Mouse (Mus musculus) adrenal gland, adult 18-20 months (tissue): ENCODE results near the gene A3galt2. TPM values are rescaled to one million over a fixed set of nuclear protein-coding genes. Genes with fewer than 3 reads are reported as not detected.

Source experiments
- DNase-seq, 2 experiments: peaks; one replicate each; pipeline ENCODE4 v3.0.0; 2021 to 2022; ENCODE audit warnings: low spot score in 2 of 2
- long read RNA-seq, 2 experiments: library from polyadenylated mRNA; stranded (forward); transcript quantifications; one replicate each; pipeline ENCODE4 v2.0.0; 2021
- total RNA-seq, 2 experiments: library from RNA; stranded (reverse); gene quantifications; 1 replicate in 1 of 2; 2 replicates in 1 of 2; pipeline ENCODE4 v1.2.3; 2021

The A3galt2 gene
- under 1 TPM; 0.17 to 0.42 TPM for total RNA-seq
- long read RNA-seq, experiment 1: 0 reads
- long read RNA-seq, experiment 2: 0 reads

DNA sequence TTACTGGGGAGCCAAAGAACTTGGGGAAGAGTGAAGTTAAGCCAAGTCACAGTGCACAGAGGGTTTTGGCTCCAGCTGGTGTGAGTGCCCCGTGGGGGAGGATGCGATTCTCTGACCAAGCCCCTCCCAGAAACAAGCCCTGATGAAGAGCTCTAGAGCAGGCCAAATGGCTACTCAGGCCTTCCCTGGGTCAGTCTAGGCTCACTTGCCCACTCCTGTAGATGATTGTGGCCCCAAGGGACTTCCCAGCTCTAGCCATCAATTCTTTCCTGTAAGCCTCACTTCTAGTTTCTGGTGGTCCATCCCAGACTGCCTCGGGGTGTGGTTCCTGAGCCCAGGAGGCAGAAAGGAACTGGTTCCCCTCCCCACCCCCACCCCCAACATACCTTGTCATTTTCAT lies at the start of gene A3galt2:
TSS of gene A3galt2 (plus strand) at position 301 of the 400 bp plus-strand sequence.
- no peak for DNase-seq

DNA sequence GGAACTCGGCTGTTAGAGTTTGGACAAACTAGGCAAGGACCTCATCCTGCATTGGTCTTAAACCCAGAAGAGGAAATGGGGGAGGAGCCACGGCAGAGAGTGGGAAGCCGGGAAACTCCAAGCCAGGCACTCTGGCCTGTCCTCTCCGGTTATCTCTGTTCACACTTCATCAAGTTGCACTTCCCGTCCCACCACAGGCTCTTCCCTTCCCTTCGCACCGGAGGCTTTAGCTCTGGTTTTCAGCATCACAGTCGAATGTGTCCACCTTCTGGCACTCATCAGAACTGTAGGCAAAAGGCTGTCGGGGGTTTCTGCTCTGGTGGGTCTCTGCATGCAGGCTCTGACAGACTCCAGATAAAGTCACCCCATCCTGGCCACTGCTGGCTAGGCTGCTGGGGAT lies 48.5 kb upstream of the A3galt2 start:
- DNase-seq: no peak

DNA sequence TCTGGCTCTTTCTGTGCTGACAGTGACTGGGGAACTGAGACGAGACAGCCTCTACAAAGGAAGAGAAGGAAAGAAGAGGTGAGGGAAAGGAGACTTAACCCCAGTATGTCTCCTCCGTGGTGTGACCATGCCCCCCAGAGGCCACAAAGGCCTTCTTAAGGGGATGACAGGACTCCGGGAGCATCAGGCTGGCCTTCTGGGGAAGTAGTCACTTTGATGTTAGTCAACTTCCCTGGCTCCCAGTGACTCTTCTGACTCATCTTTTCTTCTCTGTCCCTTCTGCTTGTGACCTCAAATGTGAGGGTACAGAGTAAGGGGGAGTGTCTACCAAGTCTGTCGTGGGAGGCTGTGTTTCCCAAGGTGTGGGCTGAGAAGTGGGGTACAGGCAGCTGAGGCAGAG lies 47.8 kb upstream of the A3galt2 start:
- DNase-seq: no peak

DNA sequence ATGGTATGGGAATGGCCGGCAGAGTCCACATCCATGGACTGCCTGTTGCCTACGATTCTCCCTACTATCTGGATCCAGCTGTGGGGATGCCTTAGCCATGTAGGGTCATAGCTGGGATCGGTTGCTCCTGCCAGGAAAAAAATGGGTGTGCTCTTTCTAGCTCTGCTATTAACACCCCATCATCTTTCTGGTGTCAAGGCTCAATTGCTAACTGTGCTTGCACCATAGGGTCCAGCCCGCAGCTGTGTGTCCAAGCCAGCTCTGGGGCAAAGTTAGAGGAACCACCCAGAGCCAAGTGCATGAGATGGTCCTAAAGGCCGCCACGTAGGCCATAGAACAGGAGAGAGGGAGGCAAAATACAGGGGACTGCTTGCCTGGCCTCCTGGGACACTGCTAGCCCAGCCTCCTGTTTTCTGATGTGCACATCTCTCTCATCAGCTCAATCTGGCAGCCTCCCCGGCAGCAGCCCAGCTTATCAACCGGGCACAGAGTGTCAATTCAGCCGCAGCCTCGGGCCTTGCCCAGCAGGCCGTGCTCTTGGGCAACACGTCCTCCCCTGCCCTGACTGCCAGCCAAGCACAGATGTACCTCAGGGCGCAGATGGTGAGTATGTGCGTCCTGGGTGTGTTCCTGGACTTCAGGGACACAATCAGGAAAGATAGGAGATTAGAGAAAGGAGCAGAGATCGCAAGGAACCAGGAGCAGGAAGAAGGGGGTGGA lies 45.9 kb upstream of the A3galt2 start:
- DNase-seq: no peak

DNA sequence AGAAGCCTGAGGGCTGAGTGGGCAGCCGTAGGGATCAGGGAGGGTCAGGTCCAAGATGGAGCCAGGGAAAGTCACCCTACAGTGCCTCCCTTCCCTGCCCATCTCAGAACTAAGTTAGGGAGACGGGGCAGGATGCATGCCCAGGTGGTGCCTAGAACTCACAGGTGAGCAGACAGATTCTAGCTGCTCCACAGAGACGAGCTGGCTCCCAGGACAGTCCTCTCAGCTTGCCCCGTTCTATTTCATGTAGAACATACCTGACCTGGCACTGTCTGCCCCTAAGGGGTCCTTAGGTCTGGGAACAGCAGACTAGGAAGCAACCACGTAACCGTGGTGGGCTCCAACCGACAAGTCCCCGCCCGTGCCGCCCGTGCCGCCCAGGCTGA lies 45.4 kb upstream of the A3galt2 start:
- no peak for DNase-seq

DNA sequence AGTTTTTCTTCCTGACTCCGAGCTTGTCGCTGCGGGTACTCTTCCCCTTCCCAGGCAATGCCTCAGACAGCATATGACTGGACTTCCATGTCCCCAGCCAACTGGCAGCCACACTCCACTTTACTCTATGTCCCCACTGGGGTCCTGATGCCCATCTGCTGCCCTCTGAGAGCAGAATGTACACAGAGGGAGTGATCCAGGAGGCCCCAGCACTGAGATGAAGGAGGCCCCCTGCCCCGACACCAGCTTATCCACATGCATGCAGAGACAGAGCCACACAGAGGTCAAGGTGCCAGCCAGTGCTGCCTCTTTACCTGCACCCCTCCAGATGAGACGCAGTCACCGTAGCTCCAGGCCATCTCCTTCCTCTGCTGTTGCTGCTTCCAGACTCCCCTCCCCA lies 44.9 kb upstream of the A3galt2 start:
- DNase-seq: no peak

DNA sequence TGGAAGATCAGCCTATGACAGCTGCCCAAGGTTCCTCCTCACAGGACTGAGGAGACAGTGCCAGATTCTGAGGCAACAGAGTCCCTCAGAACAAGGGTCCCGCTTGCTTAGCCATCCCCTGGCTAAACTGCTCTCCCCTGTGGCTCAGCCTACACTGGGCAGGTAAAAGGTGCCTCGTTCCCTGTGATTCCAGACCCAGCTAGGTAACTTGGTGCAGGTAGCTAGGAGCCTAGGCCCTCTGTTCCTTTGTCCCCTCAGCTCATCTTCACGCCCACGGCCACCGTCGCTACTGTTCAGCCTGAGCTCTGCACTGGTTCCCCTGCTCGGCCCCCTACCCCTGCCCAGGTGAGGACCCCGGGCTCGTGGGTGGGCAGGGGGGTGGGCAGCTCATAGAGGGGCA lies 44.4 kb upstream of the A3galt2 start:
- no peak for DNase-seq

DNA sequence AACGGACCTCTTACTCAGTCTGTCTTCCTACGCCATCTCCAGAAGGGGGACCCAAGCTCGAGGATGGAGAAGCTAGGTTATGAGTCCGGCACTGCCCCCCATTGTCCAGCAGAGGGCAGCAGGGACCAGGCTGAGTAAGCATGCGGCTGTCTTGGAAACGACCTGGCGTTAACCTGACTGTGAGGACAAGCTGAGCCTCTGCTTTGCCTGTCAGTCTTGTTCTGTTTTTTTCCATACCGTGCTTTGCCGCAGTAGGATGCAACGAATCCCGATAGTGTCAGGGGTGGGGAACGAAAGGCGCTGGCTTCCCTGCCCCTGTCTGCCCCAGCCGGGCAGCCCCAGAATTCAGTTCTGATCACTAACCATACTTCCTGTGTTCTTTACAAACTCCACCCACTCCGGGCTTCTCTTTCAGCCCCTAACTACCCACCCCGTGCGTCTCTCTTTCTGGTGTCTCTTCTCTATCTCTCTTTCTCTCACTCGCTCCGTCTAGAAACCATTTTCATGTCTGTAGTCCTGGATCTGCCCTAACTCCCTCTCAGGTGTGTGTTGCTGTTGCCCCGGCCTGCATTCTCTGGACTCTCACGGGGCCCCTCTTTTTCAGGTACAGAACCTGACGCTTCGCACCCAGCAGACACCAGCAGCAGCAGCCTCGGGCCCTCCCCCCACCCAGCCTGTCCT lies 43.6 kb upstream of the A3galt2 start:
- DNase-seq: peak; percentile 87 to 88

DNA sequence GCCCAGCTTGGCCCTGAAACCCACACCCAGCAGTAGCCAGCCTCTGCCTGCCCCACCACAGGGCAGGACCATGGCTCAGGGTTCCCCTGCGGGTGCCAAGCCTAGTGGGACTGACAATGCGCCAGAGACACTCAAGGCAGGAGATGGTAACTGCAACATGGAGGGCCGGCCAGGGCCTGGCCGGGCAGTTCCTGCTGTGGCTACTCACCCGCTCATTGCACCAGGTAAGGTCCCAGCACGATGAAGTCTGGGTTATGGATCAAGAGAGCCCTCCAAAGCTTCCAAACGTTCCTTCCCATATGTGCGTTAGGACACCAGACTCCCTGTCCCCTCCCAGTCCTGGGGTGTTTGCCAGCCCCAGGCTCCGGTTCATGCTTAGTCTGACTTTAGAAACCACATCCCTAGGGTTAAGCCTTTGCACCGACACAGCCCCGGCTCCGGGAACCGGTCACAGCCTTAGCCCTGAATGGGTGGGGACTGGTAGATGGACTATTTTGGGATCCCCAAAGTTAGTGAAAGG lies 43.0 kb upstream of the A3galt2 start:
- DNase-seq: no peak

DNA sequence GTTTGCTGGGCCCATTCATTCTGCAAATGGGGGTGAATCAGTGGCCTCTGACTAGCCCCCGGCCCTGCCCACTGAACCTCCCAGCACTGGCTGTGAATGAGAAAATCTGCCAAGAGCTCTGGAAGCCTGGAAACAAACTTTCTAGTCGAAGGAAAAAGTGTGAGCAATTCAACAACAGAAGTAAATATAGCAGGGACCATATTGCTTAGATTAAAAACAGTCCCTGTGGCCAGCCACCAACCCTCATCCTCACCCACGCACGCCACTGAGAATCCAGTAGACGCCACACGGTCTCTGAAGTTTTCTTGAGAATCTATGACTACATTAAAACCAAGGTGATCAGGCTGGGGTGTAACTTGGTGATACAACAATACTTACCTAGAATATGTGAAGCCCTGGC lies 42.2 kb upstream of the A3galt2 start:
- no peak for DNase-seq

DNA sequence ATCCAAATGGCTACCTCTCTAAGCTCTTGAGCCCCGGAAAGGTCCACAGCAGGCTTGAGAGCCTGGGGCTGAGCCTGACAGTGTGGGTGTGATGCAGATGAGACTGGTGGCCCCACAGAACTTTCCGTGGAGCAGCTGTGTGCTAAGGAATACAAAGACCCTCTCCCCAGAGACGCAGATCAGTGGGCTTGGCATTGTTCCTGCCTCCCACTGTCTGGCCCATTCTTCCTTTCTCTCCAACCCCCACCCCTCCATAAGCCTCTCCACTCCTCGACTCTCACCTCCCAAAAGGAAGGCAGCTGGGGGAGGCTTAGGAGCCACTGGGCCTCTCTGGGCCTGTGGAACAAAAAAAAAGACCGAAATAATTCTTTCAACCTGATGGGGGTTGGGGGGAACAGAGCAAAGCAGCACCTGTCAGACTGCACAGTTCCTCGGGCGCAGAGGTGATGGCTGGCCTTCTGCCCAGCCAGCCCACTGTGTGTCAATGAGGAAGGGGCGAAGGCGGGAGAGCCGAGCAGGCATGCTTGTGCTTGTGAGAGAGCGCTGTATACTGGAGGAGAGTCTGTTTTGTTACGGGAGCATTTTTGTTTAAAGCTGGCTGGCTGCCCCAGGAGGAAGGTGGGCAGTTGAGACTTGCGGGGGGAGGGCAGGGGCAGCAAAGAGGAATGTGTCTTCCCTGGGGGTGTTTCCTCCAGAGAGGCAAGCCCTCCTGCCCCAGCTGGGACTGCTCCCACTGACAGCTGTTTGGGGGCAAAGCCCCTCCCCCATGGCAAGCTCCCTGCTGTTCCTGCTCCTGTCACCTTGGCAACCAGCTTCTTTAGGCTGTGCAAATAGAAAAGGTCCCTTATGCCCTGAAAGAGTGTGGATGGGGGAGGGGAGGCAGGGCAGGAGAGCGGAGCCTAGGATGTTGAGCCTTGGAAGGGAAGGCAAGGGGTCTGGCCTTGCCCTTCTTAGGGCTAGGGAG lies 39.6 kb upstream of the A3galt2 start:
- DNase-seq: no peak

DNA sequence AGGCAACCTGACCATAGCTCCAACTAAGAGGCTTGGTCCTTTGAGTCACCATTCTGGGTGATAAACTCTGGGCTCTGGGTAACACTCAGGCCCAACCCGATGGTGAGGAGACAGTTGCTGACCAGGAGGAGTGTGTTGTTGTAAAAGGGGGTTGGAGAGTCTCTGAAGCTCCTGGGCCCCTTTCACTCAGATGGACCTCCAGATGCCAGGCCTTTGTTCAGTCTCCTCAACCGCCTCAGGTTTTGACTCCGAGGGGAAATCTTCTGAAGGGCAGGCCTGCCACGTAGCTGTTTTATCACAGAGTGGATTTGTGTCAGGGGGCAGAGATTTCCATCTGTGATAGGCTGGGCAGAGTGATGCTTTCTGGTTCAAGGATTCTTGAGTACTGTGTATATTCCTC lies 38.9 kb upstream of the A3galt2 start:
- no peak for DNase-seq

DNA sequence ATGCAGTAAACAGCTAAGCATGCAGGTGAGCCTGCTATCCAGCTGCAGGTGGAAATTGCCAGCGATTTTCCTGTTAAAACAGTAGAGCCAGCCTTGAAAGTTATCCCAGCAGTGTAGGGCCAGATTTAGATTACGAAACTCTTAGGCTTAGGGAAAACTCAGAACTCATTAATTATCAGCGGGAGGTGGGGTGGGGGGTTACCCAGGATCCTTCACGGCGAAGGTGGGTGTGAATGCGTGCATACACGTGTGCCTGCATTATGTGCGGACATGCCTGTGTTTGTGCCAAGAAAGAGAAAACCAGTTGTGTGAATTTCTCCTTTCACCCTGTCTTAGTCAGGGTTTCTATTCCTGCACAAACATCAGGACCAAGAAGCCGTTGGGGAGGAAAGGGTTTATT lies 38.4 kb upstream of the A3galt2 start:
- DNase-seq: no peak

DNA sequence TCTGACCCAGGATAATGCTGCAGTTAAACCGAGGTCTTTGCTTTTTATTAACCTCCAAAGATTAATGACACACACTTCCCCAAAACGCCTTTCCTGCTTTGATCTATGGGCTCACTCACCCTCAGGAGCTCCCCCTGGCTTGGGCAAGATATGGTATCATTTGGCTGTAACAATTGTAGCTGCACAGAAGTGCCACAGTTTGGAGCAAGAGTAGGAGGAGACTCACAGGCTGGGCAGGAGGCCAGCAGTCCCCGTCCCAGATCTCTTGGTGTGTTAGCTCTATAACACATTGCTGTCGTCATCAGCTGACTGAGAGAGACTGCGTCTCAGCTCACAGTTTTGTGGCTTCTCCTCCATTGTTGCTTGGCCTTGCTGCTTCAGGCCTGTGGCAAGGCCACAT lies 35.1 kb upstream of the A3galt2 start:
- DNase-seq: peak in 1 of 2 experiments; percentile 33

DNA sequence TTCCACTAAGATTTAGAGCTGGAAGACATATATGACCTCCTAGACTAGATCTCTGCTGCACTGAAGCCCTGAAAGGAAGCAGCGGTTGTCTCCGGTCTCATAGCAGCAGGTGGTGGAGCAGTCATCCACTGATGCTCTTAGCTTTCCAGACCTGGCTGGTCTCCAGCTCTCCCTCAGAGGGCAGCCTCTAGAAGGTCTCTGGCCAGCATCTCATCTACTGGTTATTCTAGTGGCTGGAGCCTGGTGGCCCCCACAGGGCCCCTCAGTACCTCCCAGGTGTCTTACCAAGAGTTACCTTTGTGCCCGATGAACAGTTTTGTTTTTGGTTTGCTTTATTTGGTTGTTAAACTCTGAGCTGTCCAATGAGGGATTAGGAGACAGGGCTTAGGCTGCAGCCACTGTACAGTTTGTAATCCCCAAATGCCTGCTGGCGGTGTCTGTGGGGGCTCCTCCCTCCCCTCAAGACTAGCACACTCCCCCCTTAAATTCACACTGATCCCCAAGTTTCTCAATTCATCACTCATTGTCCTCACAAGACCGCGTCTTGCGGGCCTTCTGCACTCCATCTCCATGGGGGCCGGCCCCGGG lies 34.0 kb upstream of the A3galt2 start:
- no peak for DNase-seq

DNA sequence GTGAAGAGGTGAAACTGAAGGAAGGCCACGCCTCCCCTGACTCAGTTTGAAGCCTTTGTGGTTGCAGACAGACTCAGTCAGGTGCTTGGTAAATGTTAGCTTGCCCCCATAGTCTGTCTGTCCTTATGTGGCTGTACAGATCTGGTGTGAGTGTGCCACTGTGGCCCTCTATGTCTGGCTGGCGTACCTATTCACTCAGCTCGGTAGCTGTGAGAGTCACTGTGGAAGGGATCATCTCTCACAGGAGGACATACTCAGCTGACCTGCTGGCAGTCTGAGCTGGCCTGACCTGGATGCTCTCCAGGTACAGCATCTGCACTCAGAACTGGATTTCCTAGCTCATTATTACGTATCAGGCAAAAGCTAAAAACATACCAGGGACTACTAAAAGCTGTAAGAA lies 33.4 kb upstream of the A3galt2 start:
- DNase-seq: no peak

DNA sequence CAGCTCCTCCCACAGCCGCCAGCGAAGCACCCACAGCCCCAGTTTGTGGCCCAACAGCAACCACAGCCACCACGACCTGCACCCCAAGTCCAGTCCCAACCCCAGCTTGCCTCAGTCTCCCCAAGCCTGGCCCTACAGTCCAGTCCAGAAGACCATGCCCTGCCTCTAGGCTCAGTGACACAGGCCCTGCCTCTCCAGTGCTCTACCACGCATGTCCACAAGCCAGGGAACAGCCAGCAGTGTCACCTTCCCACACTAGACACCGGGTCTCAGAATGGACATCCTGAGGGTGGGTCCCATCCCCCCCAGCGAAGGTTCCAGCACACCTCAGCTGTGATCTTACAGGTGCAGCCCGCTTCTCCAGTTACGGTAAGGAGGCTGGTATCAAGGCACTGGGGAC lies 32.2 kb upstream of the A3galt2 start:
- DNase-seq: no peak

DNA sequence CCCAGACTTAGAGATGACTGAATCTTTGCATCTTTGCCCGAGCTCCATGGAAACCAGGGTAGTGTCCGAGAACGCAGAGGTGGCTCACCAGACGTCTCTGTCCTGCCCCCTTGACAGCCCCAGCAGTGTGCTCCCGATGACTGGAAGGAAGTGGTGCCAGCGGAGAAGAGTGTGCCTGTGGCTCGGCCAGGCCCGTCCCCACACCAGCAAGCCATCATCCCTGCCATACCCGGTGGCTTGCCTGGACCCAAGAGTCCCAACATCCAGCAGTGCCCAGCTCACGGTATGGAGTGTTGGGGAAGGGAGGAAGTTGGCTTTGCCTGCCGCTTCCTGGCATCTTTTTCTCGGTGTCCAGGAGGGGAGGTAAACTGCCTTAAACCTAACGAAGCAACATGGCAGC lies 31.7 kb upstream of the A3galt2 start:
- DNase-seq: no peak

DNA sequence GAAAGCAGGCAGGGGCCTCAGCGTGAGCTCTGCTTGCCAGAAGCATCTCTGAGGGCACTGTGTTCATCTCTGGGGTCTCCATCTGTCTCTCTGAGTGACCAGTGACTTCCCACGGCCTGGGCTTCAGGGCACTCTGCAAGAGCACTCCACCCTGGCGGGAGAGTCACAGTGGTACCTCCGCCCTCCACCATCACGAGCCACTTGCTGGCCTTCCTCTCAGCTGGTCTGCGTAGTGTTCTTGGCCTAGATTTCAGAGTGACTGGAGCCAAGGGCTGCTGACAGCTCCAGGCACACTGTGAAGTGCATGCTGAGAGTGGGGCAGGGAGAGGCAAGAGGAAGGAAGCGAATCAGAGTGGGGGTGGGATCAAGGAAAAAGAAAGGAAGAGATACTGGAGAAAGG lies 31.1 kb upstream of the A3galt2 start:
- no peak for DNase-seq

DNA sequence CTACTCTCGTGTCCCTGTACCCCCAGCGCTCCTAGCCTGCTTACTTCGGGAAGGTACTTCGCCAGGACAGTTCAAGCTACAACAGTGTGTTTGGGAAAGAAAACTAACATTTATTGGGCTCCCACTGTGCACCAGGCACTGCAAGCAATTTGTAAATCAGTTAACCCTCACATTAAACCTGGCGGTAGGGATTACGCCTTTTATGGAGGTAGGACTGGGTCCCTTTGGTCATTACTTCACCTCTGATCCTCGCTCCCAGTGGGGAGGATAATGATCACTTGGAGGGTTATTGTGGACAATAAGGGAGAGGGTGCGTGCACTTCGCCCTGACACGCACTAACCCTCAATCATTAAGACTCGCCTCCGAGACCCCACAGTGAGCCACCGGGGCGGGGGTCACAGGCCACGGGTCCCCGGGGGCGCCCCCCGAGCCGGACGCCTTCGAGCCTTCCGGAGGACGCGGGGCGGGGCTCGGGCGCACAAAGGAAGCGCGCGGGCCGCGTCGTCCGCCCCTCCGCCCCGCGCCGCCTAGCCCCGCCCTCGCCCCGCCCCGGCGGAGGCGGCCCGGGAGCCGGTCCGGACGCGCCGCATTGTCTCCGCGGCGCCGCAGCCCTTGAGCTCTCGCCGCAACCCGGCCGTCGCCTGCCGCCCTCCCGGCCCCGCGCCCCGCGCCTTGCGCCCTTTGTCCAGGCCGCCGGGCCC lies 28.0 kb upstream of the A3galt2 start:
- peak; percentile 85 to 92 for DNase-seq
